Comparison of ENCODE assay signal across 8 mouse cellular contexts in genomic region chr6:71823961-71824360, GRCm38 (mm10). TPM values are rescaled to one million over a fixed set of nuclear protein-coding genes. Genes with fewer than 3 reads are reported as not detected.
DNase-seq lines count a peak whose midpoint lies in the region; ATAC-seq lines count a peak whose summit lies in the region.

No protein-coding gene starts in this region.

- H3K27ac ChIP-seq in kidney, embryonic 14.5 days (ENCODE audit: low read depth, low read length), result no peak overlapping the region
- H3K27ac ChIP-seq in brown adipose tissue, adult 24 weeks (replicated peaks; ENCODE audit: low read depth, low read length), result peak overlapping the region; percentile 54
- no peak overlapping the region for H3K27ac ChIP-seq in hindbrain, embryonic 14.5 days
- H3K27ac ChIP-seq in midbrain, embryonic 13.5 days, result no peak overlapping the region

- peak overlapping the region; percentile 58; the same call in 1 of the 2 replicates for H3K9ac ChIP-seq in kidney, embryonic 14.5 days (ENCODE audit: low read depth, low read length)
- 0 out of 2 replicates have a peak overlapping the region, but pooled peaks have one; percentile 60 for H3K9ac ChIP-seq in hindbrain, embryonic 14.5 days
- H3K9ac ChIP-seq in midbrain, embryonic 13.5 days (replicated peaks), result no peak overlapping the region

- no peaks in the 10 kb centered on the region for H3K9me3 ChIP-seq in kidney, embryonic 14.5 days (ENCODE audit: control insufficient read depth, low read length)
- no peaks in the 10 kb centered on the region for H3K9me3 ChIP-seq in hindbrain, embryonic 14.5 days (ENCODE audit: control insufficient read depth, low read length)
- no peaks in the 10 kb centered on the region for H3K9me3 ChIP-seq in midbrain, embryonic 13.5 days

- peak overlapping the region; percentile 59 for H3K4me2 ChIP-seq in kidney, embryonic 14.5 days (replicated peaks; ENCODE audit: low read depth, low read length)
- peak overlapping the region; percentile 68 for H3K4me2 ChIP-seq in hindbrain, embryonic 14.5 days (replicated peaks)
- peak overlapping the region; percentile 68 for H3K4me2 ChIP-seq in midbrain, embryonic 13.5 days (replicated peaks)

- peak; percentile 16; the same call in 1 of the 2 replicates for ATAC-seq in kidney, embryonic 14.5 days (ENCODE audit: low FRiP score, low TSS enrichment)
- peak; percentile 19; the same call in 1 of the 2 replicates for ATAC-seq in hindbrain, embryonic 14.5 days (ENCODE audit: low FRiP score)
- peak; percentile 44 for ATAC-seq in midbrain, embryonic 13.5 days

- peak overlapping the region; percentile 60 for H3K4me3 ChIP-seq in kidney, embryonic 14.5 days (ENCODE audit: low read length)
- peak overlapping the region; percentile 99 for H3K4me3 ChIP-seq in brown adipose tissue, adult 24 weeks (ENCODE audit: insufficient read depth, low read depth, low read length)
- peak overlapping the region; percentile 54 for H3K4me3 ChIP-seq in hindbrain, embryonic 14.5 days (replicated peaks; ENCODE audit: low read length)
- peak overlapping the region; percentile 70 for H3K4me3 ChIP-seq in midbrain, embryonic 13.5 days (replicated peaks)

- H3K36me3 ChIP-seq in kidney, embryonic 14.5 days (ENCODE audit: control insufficient read depth, insufficient read depth, low read length), result no peaks in the 10 kb centered on the region
- no peaks in the 10 kb centered on the region for H3K36me3 ChIP-seq in hindbrain, embryonic 14.5 days (replicated peaks; ENCODE audit: control insufficient read depth, insufficient read depth)
- H3K36me3 ChIP-seq in midbrain, embryonic 13.5 days, result no peaks in the 10 kb centered on the region

- DNase-seq in kidney, postnatal 14 days, result no peak
- no peak for DNase-seq in hindbrain, embryonic 14.5 days (ENCODE audit: low spot score)
- DNase-seq in cerebellum, postnatal 25 days, result no peak
- DNase-seq in cerebellum, adult 11 months, result no peak
- no peak for DNase-seq in lung, postnatal 10 days

- H3K27me3 ChIP-seq in kidney, embryonic 14.5 days (ENCODE audit: control insufficient read depth, insufficient read depth, low read length), result no peaks in the 10 kb centered on the region
- no peaks in the 10 kb centered on the region for H3K27me3 ChIP-seq in hindbrain, embryonic 14.5 days (ENCODE audit: control insufficient read depth, insufficient read depth, low read length)
- H3K27me3 ChIP-seq in midbrain, embryonic 13.5 days, result no peaks in the 10 kb centered on the region

- WGBS in kidney, embryonic 14.5 days, result 45% methylated on average over 3 of the region's 3 CpGs
- 38% methylated on average over 3 of the region's 3 CpGs for WGBS in hindbrain, embryonic 14.5 days
- 43% methylated on average over 3 of the region's 3 CpGs for WGBS in midbrain, embryonic 13.5 days

- 0 out of 2 replicates have a peak, but pooled peaks cover 9% of the 10 kb centered on the region for H3K4me1 ChIP-seq in kidney, embryonic 14.5 days (ENCODE audit: control insufficient read depth, insufficient read depth, low read length)
- H3K4me1 ChIP-seq in brown adipose tissue, adult 24 weeks (ENCODE audit: control insufficient read depth, insufficient read depth, insufficient read length, low read length), result peaks cover 4% of the 10 kb centered on the region; the same call in 1 of the 2 replicates
- H3K4me1 ChIP-seq in hindbrain, embryonic 14.5 days (replicated peaks; ENCODE audit: control insufficient read depth, insufficient read depth, low read length), result 0 out of 2 replicates have a peak, but pooled peaks cover 3% of the 10 kb centered on the region
- H3K4me1 ChIP-seq in midbrain, embryonic 13.5 days (replicated peaks), result peaks cover 14% of the 10 kb centered on the region

RNA-seq across cellular contexts. Expression of gene Mrpl35, which starts 2.8 kb away (rescaled TPM):
- 77.5 and 93.4 TPM in 2 replicates for polyA plus RNA-seq in kidney, embryonic 14.5 days (2014; fragmentation: Nextera tagmentation; extraction: Ambion mirVana)
- polyA plus RNA-seq in brown adipose tissue, adult 24 weeks (2012; ENCODE audit: insufficient read depth, insufficient read length, missing spikeins), result 94.4 and 122 TPM in 2 replicates
- 37.1 and 44.4 TPM in 2 replicates for polyA plus RNA-seq in hindbrain, embryonic 14.5 days (2014; fragmentation: Nextera tagmentation; extraction: Ambion mirVana)
- polyA plus RNA-seq in midbrain, embryonic 13.5 days (2015; fragmentation: Nextera tagmentation; extraction: Ambion mirVana), result 42.3 and 47.5 TPM in 2 replicates

RNA-seq across cellular contexts. Expression of gene Immt, which starts 7.2 kb away (rescaled TPM):
- 179 and 226 TPM in 2 replicates for polyA plus RNA-seq in kidney, embryonic 14.5 days (2014; fragmentation: Nextera tagmentation; extraction: Ambion mirVana)
- polyA plus RNA-seq in brown adipose tissue, adult 24 weeks (2012; ENCODE audit: insufficient read depth, insufficient read length, missing spikeins), result 660 and 701 TPM in 2 replicates
- 167 and 177 TPM in 2 replicates for polyA plus RNA-seq in hindbrain, embryonic 14.5 days (2014; fragmentation: Nextera tagmentation; extraction: Ambion mirVana)
- 161 and 163 TPM in 2 replicates for polyA plus RNA-seq in midbrain, embryonic 13.5 days (2015; fragmentation: Nextera tagmentation; extraction: Ambion mirVana)
